Mouse (Mus musculus): ENCODE results near the gene Bdh2.

Gene Bdh2

DNA sequence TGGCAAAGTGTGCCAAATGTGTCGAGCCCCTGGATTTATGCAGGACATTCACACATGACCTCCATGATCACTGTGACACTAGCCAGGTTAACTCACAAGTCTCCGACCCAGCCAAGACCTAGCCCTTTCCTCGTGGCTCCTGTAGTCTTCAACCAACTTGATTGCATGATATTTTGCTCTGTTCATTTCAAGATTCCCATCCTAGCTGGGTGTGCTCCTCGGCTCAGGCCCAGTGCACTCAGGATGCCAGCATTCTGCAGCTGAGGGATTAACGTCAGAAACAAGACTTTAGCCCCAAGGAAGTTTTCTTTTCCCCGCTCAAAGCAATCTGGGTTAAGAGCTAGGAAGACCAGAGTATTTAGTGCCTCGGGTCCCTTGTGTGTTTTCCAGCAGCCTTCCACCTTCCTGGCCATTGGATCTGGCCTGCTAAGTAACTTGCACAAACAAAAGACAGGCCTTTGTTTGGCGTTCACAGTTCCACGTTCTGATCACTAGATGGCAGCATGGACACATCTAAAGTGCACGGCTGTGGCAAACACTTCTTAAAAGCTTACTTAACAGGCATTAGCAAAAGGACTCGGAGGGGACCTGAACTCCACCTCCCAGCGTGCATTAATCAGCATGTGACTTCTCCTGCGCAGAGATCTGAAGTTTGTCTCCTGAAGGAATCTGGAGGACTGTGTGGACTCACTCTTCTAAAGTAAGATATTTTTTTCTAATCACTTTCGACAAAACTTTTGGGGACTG, at the start of gene Bdh2:
Gene Bdh2 (plus strand): TSS at position 553 of the 747 bp plus-strand sequence.
- in situ Hi-C loops (cut with MboI; ENCODE audit: low pct_unique_long_range_greater_than_20kb in 1 of 2, low sequenced_read_pairs in 2 of 2, unreplicated experiment in 1 of 2) = loop anchor here (5.0 to 25.0 kb wide), 2 partner anchors 46 to 456 kb away; no protein-coding TSS in a partner anchor

DNA sequence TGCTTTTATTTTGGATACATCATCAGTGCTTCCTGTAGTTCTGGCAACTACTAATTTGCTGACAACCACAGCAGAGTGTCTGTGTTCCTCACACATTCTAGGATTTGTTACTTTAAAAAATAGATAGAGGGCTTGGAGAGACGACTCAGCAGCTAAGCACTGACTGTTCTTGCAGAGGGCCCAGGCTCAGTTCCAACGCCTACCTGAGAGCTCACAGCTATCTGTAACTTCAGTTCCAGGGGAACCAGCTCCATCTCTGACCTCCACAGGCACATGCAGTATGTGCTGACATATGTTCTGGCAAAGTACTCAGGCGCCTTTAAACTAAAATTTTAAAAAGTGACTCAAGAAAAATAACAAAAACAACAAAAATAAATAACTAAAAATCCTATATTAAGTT, 49.0 kb upstream of the Bdh2 start:
- in situ Hi-C loops (cut with MboI; ENCODE audit: low pct_unique_long_range_greater_than_20kb in 1 of 2, low sequenced_read_pairs in 2 of 2, unreplicated experiment in 1 of 2) = no loop called here

DNA sequence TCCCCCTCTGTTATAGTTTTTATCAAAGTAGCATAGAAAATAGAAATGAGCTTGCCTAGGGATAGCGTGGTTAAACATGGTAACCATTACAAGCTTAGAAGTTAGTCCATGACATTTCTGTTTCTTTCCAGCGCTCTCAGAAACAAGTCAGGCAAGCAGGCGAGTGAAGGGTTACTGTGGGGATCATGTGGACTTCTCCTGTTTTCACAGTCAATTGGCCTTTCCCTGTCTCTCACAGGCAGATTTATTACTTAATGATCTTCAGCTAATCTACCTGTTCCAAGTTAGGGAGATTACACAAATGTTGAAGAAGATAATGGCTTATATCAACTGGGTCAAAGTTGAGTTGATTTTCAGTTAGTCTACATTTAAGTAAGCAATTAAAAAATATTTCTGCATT, 48.6 kb upstream of the Bdh2 start:
- in situ Hi-C loops (cut with MboI; ENCODE audit: low pct_unique_long_range_greater_than_20kb in 1 of 2, low sequenced_read_pairs in 2 of 2, unreplicated experiment in 1 of 2) = no loop called here

DNA sequence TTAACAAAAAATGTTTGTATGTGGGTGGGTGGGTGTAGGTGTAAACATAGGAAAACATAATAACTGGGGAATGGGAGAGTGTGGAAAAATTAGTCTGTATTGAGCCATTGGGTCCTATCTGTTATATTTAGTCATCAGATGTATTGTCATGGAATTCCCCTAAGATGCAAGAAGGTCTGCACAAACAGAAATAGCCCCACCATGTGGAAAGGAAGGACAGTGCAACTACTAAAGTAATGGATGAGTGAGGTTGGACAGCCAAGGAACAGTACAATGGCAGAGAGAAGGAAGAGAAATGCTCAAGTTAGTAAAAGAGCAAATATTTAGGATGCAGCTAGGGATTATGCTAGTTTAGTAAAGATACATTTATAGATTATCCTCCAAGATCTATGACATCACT, 35.3 kb upstream of the Bdh2 start:
- in situ Hi-C loops (cut with MboI; ENCODE audit: low pct_unique_long_range_greater_than_20kb in 1 of 2, low sequenced_read_pairs in 2 of 2, unreplicated experiment in 1 of 2) = no loop called here

DNA sequence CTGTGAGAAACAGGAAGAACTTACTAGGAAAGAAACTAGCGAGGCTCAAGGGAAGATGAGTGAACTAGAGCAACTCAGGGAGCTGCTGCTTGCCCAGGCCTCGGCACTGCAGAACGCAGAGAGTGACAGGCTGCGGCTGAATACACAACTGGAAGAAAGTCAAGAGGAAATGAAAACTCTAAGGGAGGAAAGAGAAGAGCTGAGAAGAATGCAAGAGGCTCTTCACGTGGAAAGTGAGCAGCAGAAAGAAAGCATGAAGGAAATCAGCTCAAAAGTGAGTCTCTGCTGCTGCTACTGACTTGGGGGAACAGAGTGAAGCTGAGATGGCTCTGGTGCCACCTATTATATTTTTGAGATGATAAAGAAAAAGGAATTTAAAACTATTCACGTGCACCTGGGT, 34.2 kb upstream of the Bdh2 start:
- in situ Hi-C loops (cut with MboI; ENCODE audit: low pct_unique_long_range_greater_than_20kb in 1 of 2, low sequenced_read_pairs in 2 of 2, unreplicated experiment in 1 of 2) = no loop called here

DNA sequence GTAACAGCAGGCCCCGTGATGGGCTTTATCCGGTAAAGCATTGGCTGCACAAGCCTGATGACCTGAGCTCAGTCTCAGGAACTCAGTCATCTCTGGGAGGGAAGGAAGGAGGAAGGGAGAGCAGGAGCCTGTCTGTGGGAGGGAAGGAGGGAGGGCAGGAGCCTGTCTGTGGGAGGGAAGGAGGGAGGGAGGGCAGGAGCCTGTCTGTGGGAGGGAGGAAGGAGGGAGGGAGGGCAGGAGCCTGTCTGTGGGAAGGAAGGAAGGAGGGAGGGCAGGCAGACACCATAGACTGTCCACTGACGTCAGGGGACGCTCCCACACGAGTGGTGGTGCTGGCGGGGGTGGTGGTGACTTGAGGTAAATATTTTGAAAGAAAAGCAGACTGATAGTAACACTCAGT, 31.9 kb upstream of the Bdh2 start:
- in situ Hi-C loops (cut with MboI; ENCODE audit: low pct_unique_long_range_greater_than_20kb in 1 of 2, low sequenced_read_pairs in 2 of 2, unreplicated experiment in 1 of 2) = no loop called here

DNA sequence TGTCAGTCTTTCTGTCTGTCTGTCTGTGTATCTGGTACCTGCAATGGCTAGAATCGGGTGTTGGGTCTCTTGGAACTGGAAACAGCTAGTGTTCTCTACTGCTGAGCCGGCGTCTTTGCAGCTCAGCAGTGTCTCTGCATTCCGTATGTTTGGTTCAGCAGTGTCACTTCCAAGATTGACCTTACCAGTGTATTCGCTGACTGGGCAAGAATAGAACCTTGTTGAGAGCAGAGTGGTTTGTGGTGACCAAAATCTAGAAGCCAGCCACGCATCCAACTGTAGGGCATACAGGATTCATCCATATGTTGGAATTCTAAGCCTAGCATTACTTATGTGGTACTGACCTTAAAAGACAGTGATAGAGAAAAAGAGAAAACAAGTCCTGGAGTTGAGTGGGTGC, 29.2 kb upstream of the Bdh2 start:
- in situ Hi-C loops (cut with MboI; ENCODE audit: low pct_unique_long_range_greater_than_20kb in 1 of 2, low sequenced_read_pairs in 2 of 2, unreplicated experiment in 1 of 2) = no loop called here

DNA sequence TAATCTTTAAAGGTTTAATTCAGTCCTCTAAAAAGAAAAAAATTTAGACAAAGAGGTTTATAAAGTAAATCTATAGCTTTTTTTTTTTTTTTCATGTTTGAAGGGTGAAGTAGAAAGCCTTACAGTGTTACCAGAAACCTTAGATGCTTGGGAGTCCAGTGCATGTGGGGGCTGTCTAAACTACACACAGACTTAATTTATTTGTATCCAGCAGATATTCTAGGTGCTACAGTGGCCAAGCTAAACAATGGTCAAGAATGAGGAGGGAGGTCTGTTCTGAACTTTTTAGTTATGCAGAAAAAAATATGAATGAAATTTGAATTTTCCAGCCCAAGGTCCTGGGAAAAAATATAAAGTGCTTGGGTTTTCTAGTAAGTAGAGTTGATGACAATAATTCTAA, 26.2 kb upstream of the Bdh2 start:
- in situ Hi-C loops (cut with MboI; ENCODE audit: low pct_unique_long_range_greater_than_20kb in 1 of 2, low sequenced_read_pairs in 2 of 2, unreplicated experiment in 1 of 2) = no loop called here

DNA sequence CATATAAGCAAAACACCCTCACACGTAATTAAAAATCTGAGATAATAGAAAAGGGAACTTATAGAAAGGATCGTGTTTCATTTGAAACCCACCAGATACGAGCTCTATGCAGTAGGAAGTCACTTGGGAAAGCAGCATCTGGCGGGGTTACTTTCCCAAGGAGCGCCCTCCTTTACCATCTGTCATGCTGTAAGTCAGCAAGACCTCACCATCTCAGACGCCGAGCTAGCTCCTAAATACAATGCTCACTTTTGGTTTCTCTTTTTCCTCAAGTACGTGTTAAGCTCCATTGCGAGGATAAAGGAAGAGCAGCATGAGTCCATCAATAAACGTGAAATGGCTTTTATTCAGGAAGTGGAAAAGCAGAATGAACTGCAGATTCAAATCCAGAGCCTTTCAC, 22.1 kb upstream of the Bdh2 start:
- in situ Hi-C loops (cut with MboI; ENCODE audit: low pct_unique_long_range_greater_than_20kb in 1 of 2, low sequenced_read_pairs in 2 of 2, unreplicated experiment in 1 of 2) = no loop called here

DNA sequence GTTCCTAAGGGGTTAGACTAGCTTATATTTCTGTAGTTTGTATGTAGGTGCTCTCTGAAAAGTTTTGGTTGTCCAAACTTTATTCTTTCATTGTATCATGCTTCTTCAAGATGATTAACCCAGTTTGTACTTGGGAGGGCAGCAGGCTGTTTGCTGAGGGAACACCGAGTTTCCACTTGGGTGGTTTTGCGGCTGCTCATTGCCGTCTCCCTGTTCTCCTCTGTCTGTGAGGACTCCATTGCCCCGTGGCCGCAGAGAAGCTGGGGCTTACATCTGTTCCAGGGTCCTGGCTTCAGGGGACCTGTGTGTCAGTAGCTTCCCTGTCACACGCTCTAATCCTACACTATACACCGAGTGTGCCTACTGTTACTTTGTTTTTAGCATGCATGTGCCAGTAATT, 20.8 kb upstream of the Bdh2 start:
- in situ Hi-C loops (cut with MboI; ENCODE audit: low pct_unique_long_range_greater_than_20kb in 1 of 2, low sequenced_read_pairs in 2 of 2, unreplicated experiment in 1 of 2) = no loop called here

DNA sequence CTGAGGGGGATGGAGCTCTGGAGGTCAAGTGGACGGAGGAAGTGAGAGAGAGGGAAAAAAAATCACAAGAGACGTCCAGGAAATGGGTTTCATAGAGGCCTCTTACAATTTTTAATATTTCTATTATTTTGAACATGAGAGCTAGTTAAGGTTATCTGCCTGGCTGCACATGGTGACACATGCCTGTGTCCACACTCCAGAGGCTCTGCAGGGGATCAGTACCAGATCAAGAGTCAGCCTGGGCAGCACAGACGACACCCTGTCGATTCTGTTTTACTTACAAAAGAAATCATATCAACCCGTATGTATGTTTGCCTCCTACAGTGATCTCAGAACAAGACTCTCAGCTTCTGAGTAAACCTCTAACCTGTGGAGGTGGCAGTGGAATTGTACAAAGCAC, 12.4 kb upstream of the Bdh2 start:
- in situ Hi-C loops (cut with MboI; ENCODE audit: low pct_unique_long_range_greater_than_20kb in 1 of 2, low sequenced_read_pairs in 2 of 2, unreplicated experiment in 1 of 2) = no loop called here

DNA sequence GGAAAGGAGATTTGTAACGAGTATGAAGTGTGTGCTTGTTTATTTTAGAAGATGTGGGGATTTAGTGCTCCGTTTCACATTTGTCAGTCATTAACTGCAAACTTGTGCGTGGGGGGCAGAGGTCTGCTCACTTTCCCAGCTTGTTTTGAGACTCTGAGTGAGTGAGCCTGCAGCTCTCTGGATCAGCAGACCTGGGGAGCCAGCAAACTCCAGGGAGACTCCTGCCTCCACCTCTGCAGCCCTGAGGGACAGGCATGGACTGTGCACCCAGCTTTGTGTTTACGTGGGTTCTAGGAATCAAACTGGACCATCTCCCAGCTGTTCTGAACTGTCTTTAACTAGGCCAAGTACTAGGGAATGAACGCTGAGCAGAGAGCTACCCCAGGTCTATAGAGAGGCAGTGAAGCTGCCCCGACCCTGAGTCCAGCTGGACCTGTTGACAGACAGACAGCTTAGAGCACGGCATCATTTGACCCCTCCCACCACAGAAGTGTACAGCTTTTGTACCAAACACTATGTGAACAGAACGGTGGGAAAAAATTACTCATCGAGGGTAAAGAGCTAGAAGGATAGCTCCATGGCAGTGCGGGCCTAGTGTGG, 11.5 kb upstream of the Bdh2 start:
- in situ Hi-C loops (cut with MboI; ENCODE audit: low pct_unique_long_range_greater_than_20kb in 1 of 2, low sequenced_read_pairs in 2 of 2, unreplicated experiment in 1 of 2) = no loop called here

DNA sequence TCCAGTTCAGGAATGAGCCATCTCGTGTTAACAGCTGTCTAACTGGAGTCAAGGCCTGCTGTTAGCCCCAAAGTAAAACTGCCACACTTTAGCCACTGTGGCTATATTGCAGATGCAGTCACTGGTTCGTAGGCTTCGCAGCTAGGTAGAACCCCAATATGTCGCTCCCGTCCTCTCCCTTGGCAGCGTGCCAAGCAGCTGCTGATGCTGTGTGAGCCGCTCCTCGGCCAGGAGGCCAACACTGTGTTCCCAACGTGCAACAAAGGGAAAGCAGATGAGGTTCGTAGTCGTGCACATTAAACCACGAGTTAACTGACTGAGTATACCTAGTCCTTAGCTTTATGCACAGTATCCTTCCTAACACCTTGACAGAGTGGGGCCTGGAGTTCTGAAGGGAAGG, 8.4 kb upstream of the Bdh2 start:
- in situ Hi-C loops (cut with MboI; ENCODE audit: low pct_unique_long_range_greater_than_20kb in 1 of 2, low sequenced_read_pairs in 2 of 2, unreplicated experiment in 1 of 2) = no loop called here

DNA sequence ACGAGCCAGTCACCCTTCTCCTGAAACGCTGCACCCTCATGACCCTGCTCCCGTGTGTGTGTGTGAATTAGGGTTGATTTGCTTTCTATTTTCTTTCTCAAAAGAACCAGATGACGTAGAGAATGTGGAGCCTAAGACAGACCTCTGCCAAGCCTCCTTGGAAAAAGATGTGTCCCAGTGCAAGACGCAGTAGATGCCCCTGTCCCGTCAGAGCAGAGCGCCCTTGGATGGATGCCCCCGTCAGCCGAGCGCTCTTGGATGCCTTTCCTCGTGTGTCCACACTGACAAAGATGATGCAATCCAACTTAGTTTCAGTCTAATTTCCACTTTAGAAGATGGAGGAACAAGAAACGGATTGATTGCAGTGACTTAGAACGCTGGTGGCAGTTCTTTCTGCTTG, 8.0 kb upstream of the Bdh2 start:
- in situ Hi-C loops (cut with MboI; ENCODE audit: low pct_unique_long_range_greater_than_20kb in 1 of 2, low sequenced_read_pairs in 2 of 2, unreplicated experiment in 1 of 2) = no loop called here

DNA sequence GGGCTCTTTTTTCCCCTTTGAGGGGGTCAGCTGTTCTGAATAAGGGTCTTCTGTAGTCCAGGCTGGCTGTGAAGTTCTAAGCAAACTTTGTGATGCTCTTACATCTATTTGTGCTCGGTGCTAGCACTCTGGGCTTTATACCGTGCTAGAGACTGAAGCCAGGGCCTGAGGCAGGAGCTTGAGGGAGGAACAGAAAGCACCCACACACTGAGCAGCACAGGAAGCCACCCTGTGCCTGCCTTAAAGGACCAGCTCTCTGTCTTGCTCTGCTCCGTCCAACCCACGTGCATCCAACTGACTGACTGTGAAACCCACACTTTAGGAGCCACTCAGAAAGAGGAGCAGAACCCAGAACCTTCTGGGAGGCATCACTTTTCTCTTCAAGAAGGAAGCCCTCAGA, 861 bp upstream of the Bdh2 start:
- in situ Hi-C loops (cut with MboI; ENCODE audit: low pct_unique_long_range_greater_than_20kb in 1 of 2, low sequenced_read_pairs in 2 of 2, unreplicated experiment in 1 of 2) = loop anchor here (5.0 to 25.0 kb wide), 2 partner anchors 47 to 457 kb away; no protein-coding TSS in a partner anchor

DNA sequence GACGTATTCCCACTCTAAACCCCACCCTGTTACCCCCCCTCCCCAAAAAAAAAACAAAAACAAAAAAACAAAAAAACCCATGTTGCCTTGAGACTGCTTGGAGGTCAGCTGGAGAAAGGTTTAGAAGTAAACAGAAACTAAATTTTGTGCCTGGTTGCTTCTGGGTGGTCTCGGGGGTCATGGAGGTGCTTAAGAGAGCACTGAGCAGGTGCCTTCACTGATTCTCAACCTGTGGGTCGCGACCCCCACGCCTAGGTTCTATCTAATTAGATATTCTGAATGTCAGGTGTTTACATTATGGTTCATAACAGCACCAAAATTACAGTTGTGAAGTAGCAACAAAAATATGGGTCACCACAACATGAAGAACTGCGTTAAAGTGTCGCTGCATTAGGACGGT, 680 bp downstream of the Bdh2 start:
- in situ Hi-C loops (cut with MboI; ENCODE audit: low pct_unique_long_range_greater_than_20kb in 1 of 2, low sequenced_read_pairs in 2 of 2, unreplicated experiment in 1 of 2) = loop anchor here (5.0 to 25.0 kb wide), 2 partner anchors 46 to 456 kb away; no protein-coding TSS in a partner anchor

DNA sequence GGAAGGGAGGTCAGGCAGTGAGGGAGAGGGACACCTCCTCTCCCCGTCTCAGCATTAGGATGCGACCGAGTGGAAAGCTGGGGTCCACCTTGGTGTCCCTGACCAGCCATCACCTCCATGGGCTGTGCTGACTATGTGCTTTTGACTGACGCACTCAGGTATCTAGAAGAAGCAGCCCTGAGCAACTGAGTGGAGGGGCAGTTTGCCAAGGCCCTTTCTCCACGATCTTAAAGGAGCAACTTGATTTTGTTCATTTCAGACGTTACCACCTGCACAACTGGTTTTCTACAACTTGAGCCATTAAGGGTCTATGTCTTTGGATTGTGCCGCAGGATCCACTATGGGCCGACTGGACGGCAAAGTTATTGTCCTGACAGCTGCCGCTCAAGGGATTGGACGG, 4.2 kb downstream of the Bdh2 start:
- in situ Hi-C loops (cut with MboI; ENCODE audit: low pct_unique_long_range_greater_than_20kb in 1 of 2, low sequenced_read_pairs in 2 of 2, unreplicated experiment in 1 of 2) = loop anchor here (25.0 kb wide), 1 partner anchor 452 kb away; no protein-coding TSS in a partner anchor

DNA sequence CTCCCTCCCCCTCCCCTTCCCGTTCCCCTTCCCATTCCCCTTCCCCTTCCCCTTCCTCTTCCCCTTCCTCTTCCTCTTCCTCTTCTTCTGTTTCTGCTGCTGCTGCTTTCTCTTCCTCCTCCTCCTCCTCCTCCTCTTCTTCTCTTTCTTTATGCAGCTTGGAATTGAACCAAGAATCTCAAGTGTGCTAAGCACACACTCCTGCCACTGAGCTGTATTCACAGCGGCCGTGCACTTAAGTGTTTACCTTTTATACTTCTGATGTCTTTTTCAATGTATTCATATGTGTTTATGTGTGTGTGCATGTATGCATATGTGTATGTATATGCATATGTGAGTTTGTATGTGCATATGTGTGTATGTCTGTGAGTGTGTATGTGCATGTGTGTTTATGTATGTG, 4.8 kb downstream of the Bdh2 start:
- in situ Hi-C loops (cut with MboI; ENCODE audit: low pct_unique_long_range_greater_than_20kb in 1 of 2, low sequenced_read_pairs in 2 of 2, unreplicated experiment in 1 of 2) = loop anchor here (25.0 kb wide), 1 partner anchor 451 kb away; no protein-coding TSS in a partner anchor

DNA sequence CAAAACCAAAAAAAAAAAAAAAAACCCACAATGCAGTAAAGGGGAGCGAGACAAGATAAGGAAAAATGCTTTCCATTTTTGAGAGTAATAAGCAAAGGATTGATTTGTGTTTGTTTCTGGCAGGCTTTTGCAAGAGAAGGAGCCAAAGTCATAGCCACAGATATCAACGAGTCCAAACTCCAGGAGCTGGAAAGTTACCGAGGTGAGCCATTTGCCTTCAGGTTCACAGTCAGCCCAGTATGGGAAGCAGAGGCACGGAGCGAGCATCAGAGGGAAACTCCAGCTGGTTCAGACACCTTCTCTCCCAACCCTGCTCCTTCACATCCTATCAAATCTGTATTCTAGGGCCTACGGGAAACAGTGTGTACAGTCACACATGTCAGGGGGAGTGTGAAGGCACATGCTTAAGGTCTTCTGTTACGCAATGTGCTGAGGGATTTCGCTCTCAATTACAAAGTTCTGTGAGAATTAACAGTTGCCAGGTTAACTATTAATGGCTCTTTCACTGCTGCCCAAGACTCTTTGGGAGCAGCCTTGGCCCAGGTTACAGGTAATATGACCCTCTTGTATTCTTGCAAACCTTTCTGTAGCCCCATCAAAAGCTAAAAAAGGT, 7.2 kb downstream of the Bdh2 start:
- in situ Hi-C loops (cut with MboI; ENCODE audit: low pct_unique_long_range_greater_than_20kb in 1 of 2, low sequenced_read_pairs in 2 of 2, unreplicated experiment in 1 of 2) = loop anchor here (25.0 kb wide), 1 partner anchor 449 kb away; no protein-coding TSS in a partner anchor

DNA sequence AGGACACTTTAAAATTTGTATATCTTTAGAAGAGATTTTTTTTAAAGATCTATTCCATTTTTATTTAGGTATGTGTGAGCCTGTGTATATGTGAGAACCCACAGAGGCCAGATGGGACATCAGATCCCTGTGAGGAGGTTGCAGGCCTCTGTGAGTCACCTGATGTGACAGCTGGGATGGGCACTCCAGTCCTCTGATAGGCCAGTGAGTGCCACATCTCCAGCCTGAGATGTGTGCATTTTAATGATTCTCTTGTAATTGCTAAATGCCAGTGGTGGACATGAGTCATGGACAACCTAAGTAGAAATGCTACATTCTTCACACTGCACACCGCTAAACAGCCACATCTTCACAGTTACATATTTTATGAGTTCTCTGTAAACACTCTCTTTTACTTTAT, 8.1 kb downstream of the Bdh2 start:
- in situ Hi-C loops (cut with MboI; ENCODE audit: low pct_unique_long_range_greater_than_20kb in 1 of 2, low sequenced_read_pairs in 2 of 2, unreplicated experiment in 1 of 2) = loop anchor here (25.0 kb wide), 1 partner anchor 448 kb away; no protein-coding TSS in a partner anchor
